Mouse (Mus musculus): ENCODE data around the gene Pon1.

The Pon1 gene

DNA sequence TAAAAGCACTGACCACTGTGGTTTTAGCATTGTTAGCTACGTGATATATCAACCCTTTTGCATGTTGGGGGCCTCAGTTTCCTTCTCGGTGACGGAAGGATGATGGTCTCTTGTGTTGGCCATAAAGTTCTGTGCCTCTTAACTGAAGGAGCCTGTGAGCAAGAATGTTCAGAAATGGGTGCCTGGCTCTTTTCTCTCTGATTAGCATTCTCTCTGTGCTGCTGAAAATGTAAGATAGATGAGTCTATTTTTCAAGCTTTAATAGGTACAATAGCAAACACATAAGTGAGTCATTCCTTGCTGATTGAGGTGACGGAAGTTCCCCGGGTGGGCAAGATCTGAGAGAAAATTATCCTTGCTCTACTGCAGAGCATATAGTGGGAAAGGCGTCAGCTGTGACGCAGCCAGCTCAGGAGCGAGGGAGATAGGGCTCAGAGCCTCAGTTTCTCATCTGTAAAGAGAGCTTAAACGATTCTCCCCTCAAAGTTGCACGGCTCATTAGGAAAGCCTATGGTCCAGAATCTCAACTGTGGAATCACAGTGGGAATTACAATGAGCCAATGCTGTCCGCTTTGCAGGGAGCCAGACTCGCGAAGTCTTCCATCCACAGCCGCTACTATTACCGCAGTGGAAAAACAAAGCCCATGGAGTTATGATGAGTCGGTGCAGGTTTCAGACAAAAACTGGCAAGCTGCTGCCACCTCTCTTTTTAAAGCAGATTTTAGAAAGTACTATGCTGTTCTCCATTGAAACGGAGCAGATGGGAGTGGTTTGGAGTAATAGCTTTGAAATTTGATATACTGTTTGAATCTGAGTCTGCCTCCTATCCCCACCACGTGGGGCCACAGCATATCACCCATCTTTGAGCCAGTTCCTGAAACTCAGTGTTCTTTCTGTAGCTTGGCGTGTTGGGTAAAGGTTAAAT lies 15.5 kb downstream of the Pon1 start:
- DNase-seq (ENCODE audit: extremely low spot score, low spot score): no peak

DNA sequence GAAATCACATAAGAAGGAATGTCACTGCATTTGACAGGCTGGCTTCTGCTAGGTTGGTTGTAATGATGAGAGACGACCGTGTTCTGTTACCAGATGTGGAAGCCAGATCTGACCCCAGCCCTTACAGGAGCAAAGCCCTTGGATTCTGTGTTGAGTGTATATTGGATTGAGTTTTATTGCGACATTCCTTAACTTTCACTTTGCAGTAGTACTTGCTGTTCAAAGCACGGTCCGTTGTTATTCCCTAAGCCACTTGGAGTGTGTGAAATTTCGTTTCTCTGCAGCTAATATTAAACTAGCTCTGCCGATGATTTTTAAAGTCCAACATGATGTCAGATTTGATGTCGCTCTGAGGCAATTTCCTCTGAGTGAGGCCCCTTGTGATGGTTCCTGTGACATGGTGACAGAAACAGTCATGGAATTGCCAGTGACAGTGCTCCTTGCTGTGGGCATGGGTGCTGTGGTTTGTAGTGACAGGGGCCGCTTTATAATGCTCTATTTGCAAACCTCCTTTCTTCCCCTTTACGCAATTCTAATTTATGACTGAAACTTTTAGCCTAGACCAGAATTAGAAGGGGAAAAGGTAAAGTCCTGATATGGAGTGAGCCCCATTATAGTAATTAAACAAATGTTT lies 19.4 kb downstream of the Pon1 start:
- DNase-seq (ENCODE audit: extremely low spot score, low spot score): no peak

DNA sequence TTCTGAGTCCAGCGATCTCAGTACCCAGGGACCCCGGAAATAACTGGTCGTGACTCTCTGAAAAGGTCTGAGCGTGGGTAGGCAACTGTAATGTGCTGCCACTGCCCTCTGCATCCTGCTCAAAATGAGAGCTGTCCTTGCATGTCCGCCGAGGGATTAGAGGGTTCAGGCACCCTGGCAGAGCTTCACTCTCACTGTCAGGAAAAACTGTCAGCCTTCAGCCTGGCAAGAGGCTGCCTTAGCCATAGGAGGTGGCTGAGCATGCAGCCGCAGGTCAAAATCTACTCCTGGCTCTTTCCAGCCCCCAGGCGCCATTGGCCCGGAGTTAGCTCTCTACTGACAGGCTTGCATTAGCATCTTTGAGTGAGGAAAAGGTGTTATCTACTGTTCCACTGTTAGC lies 21.2 kb downstream of the Pon1 start:
- no peak for DNase-seq (ENCODE audit: extremely low spot score, low spot score)

DNA sequence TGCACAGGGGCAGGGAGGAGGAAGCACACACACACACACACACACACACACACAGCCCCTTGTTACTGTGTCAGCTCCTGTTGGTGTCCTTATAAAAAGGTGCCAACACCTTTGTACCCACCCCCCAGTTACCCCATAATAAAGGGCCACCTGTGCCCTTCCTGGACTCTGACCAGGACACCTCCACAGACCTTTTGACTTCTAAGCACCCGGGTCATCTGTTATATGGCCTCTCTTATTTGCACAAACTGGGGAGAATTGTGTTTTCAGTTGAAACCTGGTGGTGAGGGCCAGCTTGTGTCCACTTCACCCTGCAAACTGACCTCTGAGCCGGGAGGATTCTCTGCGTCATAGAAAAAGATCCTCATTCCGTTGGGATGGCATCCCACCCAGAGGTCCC lies 22.3 kb downstream of the Pon1 start:
- DNase-seq (ENCODE audit: extremely low spot score, low spot score): no peak

DNA sequence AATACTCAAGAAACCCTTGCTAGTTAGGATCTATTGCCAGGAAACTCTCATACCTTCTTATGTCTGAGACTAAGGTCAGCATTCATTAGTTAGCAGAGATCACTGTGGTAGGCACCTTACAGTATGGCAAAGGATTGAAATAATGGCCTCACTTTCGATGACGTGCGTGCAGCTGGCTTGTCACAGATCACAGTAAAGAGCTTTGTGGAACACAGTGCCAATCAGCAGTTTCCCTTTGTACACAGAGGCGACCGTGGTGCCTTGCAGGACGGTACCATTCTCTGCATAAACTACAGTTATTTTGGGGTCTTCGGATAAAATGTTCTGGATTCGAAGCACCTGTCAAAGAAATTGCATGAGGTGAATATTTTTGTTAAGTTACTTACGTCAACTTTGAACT lies 25.6 kb downstream of the Pon1 start:
- no peak for DNase-seq (ENCODE audit: extremely low spot score, low spot score)

DNA sequence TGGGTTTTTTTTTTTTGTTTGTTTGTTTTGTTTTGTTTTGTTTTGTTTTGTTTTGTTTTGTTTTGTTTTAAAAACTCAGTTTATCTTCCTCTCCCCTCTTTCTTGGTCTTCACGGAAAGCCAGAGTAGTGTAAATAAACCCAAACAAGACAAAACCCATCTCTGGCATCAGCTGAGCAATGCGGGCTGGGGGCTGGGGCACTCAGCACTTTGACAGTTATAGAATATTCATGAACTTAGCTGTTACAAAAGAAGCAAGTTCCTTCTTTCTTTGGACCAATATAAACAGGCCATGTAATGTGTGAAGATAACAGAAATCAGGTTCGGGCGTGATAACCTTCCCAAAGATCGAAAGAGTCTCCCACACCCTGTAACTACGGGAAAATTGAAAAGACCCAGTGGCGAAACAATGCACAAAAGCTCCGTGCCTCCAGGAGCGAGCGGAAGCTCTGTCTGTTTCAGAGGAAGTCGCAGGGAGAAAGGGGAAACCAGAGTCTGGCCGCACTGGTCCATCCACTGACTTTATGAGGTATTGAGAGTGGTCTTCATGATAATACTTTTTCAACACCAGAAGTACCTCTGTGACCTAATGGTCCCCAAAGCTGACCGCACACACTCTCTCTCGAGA lies 26.6 kb downstream of the Pon1 start:
- DNase-seq (ENCODE audit: extremely low spot score, low spot score): no peak

DNA sequence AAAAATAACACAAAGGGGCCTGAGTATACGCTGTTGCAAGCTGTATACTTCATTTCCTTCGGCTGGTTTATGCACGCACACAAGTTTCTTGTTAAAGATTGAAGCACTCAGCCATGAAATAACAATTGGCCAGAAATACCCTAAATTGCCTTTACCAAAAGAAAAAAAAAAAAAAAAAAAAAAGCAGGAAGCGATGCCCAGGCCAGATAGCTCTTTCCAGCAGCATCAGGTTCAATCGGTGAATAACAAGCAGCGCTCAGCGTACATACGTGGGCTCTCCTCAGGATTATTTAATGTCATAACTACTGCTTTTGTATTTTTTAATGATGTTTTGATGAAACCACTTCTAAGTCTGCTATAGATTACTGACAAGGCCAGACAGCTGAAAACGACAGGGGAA lies 28.9 kb downstream of the Pon1 start:
- DNase-seq (ENCODE audit: extremely low spot score, low spot score): no peak

DNA sequence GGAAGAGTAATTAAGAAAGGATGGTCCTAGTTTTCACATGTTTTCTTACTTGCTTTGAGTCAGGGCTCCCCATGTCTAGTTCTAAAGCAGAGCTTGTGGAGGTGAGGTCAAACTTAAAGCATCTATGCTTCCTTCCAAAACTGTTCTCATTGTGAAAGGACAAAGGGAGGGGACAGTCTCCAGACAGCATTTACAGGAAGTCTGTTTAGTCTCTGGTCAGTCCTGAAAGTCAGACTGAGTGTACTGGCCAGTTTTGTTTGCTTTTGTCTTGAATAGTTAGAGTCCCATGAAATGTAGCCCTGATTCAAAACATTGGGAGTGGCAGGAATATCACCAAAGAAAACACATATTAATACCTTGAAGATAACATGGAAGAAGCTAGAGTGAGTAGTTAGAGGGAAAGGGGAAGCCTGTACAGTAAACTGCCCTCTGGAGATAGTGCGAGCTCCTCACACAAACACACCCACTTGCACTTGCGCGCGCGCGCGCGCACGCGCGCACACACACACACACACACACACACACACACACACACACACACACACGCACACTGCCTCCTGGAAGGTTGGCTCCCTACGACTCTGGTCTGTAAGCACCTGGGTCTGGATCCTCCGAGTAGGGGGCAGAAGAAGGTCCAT lies 30.1 kb downstream of the Pon1 start:
- DNase-seq (ENCODE audit: extremely low spot score, low spot score): no peak

DNA sequence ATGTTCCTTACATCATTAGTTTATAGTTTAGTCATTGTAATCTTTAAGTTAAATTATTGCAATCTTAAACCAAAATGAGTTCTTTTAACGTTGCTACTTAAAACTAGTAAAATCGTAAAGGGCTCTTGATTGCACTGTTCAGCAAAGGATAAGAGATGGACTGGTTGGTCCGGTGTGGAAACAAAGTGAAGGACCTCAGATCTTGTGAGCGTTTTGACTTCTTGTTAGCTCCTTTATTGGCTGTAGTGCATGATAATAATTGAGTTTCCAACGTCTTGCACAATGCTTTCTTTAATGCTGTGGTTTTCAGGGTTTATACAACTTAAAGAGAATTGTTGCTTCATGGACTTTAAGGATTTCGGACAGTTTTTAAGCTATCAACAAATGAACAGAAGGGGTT lies 31.7 kb downstream of the Pon1 start:
- no peak for DNase-seq (ENCODE audit: extremely low spot score, low spot score)

DNA sequence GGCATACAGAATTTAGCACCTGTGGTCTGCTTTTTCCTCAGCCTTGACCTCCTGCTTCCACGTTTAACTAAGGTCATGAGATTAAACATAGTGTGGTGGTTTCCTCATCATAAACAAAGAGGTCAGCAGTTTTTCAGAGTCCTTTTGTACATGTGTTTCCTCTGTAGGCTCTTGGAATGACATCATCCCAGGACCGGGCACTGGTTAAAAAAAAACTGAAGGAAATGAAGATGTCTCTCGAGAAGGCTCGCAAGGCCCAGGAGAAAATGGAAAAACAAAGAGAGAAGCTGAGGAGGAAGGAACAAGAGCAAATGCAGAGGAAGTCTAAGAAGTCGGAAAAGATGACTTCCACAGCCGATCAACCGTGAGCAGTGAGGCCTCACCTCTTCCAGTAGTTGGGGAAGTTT lies 34.4 kb downstream of the Pon1 start:
- no peak for DNase-seq (ENCODE audit: extremely low spot score, low spot score)

DNA sequence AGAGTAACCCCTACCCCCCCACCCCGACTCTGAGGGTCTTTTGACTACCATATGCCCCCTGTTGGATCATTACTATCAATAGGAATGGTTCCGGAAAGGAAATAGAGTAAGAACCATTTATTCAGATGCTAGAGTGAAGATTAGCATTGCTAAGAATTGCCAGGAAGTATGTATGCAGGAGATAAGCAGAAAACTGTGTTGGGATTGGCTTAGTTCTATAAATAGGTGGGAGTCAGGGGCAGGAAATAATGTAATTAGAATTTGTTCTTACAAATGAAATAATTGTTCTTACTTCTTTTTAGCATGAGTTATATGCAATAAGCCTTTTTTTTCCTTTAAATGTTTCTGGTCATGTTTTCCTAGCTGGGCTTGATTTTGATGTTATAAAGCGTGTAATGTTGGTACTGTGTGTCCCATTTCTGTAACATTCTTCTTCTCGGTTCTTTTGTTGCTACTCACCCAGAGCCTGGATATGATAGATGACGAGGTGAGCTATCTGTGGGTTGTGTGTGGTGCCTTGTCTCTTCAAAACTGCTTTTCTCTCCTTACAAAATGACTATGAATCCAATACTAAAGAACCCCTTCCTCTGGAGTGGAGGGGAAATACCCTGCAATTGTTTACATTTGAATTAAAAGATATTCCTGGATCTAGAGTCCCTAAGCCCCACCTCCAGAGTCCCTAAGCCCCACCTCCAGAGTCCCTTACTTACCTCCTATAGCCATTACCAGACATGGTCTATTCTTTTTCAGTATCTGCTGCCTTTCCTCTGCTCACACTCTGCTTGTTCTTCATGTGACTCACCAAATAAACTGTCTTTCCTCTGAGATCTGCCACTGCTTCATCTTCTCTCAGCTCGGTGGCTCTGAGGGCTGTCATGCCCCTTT lies 37.0 kb downstream of the Pon1 start:
- no peak for DNase-seq (ENCODE audit: extremely low spot score, low spot score)

DNA sequence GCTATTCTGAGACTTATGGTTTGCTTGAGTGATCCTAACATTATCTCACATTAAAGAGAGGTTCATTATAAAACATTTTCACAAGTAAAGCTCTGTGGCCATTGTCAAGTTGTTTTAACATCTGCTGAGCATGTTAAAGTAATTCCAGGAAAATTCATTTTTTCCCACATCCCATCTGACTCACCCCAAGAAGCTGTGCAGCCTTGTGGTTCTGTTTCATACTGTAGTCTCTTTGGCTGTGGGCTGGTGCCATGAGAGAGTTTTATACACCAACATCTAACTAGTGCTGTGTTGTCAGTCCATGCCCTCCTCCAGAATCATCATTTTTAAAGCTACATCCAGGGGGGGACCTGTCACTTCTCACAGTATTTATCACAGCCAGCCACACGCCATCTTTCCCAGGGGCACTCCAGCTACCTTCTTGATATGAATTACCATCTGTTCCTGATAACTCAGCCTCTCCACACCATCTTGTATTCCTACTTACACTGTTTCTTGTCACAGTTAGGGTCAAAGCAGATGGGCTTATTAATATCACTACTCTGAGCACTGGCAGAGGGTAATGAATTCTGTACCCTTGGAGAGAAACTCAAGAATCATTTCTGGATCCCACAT lies 38.3 kb downstream of the Pon1 start:
- no peak for DNase-seq (ENCODE audit: extremely low spot score, low spot score)

DNA sequence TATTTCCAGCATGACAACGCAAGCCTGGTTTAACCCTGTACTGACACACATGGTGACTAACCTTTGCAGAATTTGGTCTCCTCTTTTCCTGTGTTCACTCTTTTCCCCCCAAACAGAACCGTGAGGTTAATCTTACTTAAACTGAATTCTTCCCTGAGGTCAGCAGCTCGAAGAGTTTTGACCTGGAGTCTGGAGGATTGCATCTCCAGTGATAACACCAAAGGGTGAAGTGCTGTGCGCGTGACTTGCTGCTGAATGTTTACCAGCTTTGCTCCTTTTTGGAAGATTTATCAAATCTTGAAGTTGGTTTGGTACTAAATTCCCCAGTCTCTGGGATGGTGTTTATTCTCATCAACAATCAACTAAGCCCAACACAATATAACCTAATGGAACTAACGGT lies 39.0 kb downstream of the Pon1 start:
- no peak for DNase-seq (ENCODE audit: extremely low spot score, low spot score)

DNA sequence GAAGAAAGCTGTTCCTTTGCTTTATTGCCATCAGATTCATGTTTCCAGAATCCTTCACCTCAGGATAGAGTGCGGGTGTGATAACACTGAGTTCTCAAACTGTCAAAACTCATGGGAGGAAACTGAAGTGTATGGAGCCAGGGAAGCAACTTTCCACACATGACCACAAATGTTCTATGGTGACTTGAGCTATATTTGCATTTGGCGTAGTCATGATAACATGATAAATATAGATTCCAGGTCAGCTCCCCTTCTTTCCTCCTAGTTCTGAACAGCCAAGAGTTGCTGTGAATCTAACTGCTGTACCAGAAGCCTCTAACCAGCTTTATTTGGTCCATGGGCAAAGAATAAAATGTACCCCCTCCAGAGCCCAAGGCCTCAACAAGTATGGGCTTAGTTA lies 41.6 kb downstream of the Pon1 start:
- DNase-seq (ENCODE audit: extremely low spot score, low spot score): no peak

DNA sequence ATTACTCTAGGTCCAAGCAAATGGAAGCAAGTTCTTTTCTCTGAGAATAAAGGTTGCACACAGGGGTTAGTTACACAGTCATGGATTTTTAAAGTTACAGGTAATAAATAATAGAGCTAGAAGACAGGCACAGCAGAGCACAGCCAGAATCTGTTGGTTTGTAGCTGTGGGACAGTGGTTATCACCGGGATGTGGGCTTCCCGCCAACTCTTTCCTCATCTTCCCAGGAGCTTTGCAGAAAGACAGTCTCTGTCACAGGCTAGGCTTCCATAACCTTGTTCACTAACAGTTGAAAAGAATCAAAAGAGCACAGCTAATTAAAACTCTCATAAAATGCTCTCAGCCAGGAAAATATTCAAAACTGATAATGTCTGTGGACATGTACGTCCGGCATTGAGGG lies 42.6 kb downstream of the Pon1 start:
- DNase-seq (ENCODE audit: extremely low spot score, low spot score): no peak

DNA sequence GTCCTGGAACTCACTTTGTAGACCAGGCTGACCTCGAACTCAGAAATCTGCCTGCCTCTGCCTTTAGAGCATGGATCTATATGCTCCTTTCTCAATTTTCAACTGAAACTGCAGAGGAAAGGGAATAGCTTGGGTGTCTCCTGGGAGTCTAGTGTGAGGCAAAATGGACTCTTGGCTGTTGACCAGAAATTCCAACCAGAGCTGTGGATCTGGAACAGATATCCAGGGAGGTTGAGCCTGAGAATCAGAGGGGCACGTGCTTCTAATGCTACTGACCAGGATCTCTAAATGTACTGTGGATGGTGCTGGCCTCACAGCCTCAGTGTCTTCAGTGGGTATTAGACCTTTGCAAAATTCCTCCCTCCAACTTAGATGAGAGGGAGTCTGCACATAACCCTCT lies 43.8 kb downstream of the Pon1 start:
- no peak for DNase-seq (ENCODE audit: extremely low spot score, low spot score)

DNA sequence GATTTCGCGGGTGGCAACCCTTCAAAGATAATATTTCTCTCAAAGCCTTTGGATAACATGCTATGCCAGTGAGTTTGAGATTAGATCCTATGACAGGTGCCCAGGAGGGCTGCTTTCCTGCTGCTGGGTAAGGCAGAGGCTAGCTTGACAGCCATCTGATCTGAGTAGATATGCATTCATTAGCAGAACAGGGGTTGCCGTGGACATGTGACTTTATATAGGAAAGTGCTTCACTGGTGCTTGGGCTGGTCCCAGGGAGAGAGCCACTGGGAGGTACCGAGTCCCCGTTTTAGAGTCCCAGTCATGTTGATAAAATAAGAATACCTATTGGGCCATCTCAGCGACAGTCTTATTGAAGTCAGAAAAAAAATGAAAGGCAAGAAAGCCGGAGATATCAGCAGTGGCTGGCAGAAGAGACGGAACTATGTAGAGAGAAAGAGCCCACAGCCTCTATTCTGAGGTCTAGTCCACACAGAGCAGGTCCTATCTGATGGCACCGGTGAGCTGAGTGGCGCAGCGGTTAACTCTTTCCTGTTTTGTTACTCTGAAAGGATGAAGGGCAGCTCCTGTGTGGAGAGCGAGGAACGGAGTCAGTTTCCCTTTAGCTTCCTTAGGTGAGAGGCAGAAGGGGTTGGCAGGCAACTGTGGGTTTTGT lies 46.1 kb downstream of the Pon1 start:
- DNase-seq (ENCODE audit: extremely low spot score, low spot score): no peak

DNA sequence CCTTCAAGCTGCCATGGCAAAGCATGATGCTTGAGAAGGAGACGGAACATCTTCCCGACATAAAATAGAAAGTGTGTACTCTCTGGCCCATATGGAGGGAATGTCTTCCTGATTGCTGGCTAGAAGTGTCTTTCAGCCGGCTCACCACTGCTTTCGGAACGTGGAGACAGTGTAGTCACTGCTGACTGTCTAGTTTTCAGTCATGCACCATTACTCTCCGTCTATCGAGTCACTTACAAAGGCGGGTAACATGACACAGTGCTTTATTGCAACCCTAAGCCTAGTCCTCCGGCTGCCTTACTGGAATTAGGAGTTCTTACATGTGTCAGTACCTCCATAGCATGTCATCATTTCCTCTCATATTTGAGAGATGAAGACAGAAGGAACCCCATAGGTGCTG lies 54.1 kb downstream of the Pon1 start:
- no peak for DNase-seq (ENCODE audit: extremely low spot score, low spot score)

DNA sequence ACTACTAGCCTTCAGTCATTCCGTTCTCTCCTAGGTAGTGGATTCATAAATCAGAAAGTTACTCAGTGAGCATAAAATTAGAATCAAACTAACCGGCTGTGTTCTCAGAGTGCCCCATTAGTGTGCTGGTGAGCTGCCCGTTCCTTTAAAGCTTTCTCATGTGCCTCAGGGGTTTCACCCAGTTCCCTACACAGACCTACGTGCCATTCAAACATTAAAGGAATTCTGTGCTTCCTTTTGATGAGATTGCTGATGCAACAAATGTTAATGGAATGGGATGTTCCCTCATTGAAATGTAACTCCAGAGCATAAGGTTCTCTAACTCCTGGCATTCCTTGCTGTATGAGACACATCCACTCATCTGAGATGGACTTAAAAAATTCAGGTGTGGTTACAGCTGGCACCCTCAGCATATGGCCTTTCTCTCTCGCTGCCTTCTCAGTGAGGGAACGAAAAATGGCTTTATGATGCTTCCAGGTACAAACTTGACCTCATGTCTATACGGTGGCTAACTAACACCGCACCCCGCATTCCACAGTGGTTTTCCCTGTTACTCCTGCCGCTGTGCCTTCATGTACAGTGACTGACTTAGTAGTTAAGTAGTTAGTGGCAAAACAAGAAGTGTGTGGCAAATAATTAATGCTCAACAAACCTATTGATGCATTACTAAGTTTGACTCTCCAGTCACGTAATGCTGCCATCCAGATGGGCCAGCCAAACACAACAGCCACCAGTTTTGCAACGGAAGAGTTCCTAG lies 54.7 kb downstream of the Pon1 start:
- DNase-seq (ENCODE audit: extremely low spot score, low spot score): no peak

All from neural tube, embryonic 10.5 days (tissue).